Mouse (Mus musculus): ENCODE measurements at regions not wholly inside any gene's neighbourhood (a gene's known extent, or its start where the extent isn't known, plus 50 kb on each side); places are given as distances from the start of the nearest gene placed in this dataset.

DNA sequence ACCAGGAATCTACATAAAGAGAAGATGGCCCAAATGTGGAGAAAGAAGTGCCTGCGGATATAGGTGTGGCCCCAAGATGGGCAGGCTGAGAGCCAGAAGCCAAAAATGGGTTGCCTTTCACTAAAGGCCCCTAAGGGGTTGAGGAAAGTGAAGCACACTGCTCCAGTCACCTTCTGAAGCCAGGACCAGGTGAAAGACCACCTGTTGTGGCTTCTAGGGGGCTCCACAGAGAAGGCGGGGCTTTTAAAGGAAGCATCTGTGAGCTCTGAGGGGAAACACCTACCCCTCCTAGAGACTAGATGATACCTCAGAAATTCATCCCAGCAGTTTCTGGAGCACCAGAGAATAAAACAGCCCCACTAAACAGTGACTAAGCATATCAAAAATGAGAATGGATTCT is 105.1 kb downstream of the Setd4 start:
- TF ChIP-seq CTCF (IDR thresholded peaks at IDR 0.05; ENCODE audit: low read depth) (no peak), EP300 (IDR thresholded peaks at IDR 0.05; ENCODE audit: low read depth) (no peak)
